Comparison of ENCODE assay signal across 7 mouse cellular contexts in the genomic region with DNA sequence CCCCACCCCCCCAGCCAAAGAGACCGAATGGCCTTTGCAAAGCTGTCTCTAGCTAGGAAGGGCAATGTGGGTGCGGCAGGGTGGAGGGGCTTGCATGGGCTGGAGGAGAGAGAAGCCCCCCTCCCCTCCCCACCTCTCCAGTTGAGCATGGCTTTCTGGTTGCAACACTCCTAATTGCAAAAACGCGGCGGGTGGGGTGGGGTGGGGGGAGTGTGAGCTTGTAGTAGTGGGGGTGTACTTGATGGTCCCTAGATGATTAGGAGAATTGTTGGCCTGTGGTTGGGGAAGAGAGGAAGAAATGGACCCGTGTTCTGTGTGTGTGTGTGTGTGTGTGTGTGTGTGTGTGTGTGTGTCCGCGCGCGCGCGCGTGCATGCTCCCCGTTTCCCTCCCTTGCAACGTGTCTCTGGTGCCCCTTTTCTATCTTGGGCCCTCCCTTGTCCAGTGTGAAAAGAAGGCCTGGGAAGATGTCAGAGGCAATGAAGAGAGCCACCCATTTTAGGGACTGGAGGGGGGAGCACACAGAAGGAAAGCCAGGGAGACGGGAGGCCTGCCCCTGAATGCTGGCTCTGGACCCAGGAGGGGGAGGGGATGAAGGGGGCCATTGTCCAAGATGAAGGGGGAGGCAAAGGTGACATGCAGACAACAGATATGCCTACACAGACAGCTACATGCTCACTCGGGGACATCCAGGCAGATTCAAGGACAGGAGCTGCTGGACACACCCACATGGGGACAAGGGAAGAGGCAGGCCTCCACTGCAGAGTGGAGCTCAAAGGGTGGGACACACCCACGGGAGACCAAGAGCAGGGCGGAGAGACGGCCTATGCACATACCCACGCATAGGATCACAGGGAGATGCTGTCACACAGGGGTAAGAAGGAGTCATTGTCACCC. TPM values are rescaled to one million over a fixed set of nuclear protein-coding genes. Genes with fewer than 3 reads are reported as not detected.
DNase-seq lines count a peak whose midpoint lies in the region; ATAC-seq and TF ChIP-seq lines count a peak whose summit lies in the region.

No protein-coding gene starts in this region.

- peak overlapping the region; percentile 99 for H3K27ac ChIP-seq in forebrain, embryonic 16.5 days (ENCODE audit: low read length)
- peak overlapping the region; percentile 95 for H3K27ac ChIP-seq in intestine, embryonic 15.5 days
- H3K27ac ChIP-seq in liver, postnatal 0 days (ENCODE audit: low read depth), result peak overlapping the region; percentile 95
- peak overlapping the region; percentile 97 for H3K27ac ChIP-seq in stomach, embryonic 15.5 days

- 0 out of 2 replicates have a peak, but pooled peaks have one; percentile 1 for ATAC-seq in forebrain, embryonic 16.5 days
- 0 out of 2 replicates have a peak, but pooled peaks have one; percentile 5 for ATAC-seq in intestine, embryonic 15.5 days
- no peak for ATAC-seq in liver, postnatal 0 days
- ATAC-seq in stomach, embryonic 15.5 days (ENCODE audit: insufficient read depth, low FRiP score, low read depth), result no peak

- peak overlapping the region; percentile 98 for H3K9ac ChIP-seq in forebrain, embryonic 16.5 days (replicated peaks; ENCODE audit: low read depth, low read length)
- H3K9ac ChIP-seq in intestine, embryonic 15.5 days, result peak overlapping the region; percentile 98
- H3K9ac ChIP-seq in liver, postnatal 0 days (replicated peaks), result peak overlapping the region; percentile 96
- peak overlapping the region; percentile 96 for H3K9ac ChIP-seq in stomach, embryonic 15.5 days

- TF ChIP-seq CTCF in liver, postnatal 0 days (IDR thresholded peaks at IDR 0.05; ENCODE audit: low read depth), result no peak

- H3K4me2 ChIP-seq in forebrain, embryonic 16.5 days (ENCODE audit: low read length), result peak overlapping the region; percentile 96
- H3K4me2 ChIP-seq in intestine, embryonic 15.5 days (replicated peaks), result peak overlapping the region; percentile 86
- H3K4me2 ChIP-seq in liver, postnatal 0 days (ENCODE audit: low read depth, low read length), result peak overlapping the region; percentile 94
- H3K4me2 ChIP-seq in stomach, embryonic 15.5 days, result peak overlapping the region; percentile 89

- DNase-seq in right cerebral cortex, postnatal 14 days, result peak; percentile 45
- no peak for DNase-seq in right cerebral cortex, adult 2 months (ENCODE audit: low spot score in 2 of 2)
- peak; percentile 49 to 65 for DNase-seq in cerebellum, adult 18-20 months
- DNase-seq in liver, postnatal 0 days, result peak; percentile 38

- peak overlapping the region; percentile 93 for H3K4me3 ChIP-seq in forebrain, embryonic 16.5 days (replicated peaks; ENCODE audit: low read length)
- H3K4me3 ChIP-seq in intestine, embryonic 15.5 days (replicated peaks), result peak overlapping the region; percentile 92
- H3K4me3 ChIP-seq in liver, postnatal 0 days (ENCODE audit: low read depth, low read length), result peak overlapping the region; percentile 99
- peak overlapping the region; percentile 92 for H3K4me3 ChIP-seq in stomach, embryonic 15.5 days (replicated peaks)

- H3K36me3 ChIP-seq in forebrain, embryonic 16.5 days (ENCODE audit: control insufficient read depth, insufficient read depth), result no peaks in the 10 kb centered on the region
- H3K36me3 ChIP-seq in intestine, embryonic 15.5 days, result no peaks in the 10 kb centered on the region
- no peaks in the 10 kb centered on the region for H3K36me3 ChIP-seq in liver, postnatal 0 days (replicated peaks; ENCODE audit: insufficient read depth, low read length)
- no peaks in the 10 kb centered on the region for H3K36me3 ChIP-seq in stomach, embryonic 15.5 days

- under 1% methylated on average over 21 of the region's 21 CpGs for WGBS in forebrain, embryonic 16.5 days
- under 1% methylated on average over 21 of the region's 21 CpGs for WGBS in intestine, embryonic 15.5 days
- WGBS in liver, postnatal 0 days (ENCODE audit: insufficient replicate concordance), result 6% methylated on average over 21 of the region's 21 CpGs
- 2% methylated on average over 21 of the region's 21 CpGs for WGBS in stomach, embryonic 15.5 days

- TF ChIP-seq EP300 in liver, postnatal 0 days (IDR thresholded peaks at IDR 0.05; ENCODE audit: low read depth), result no peak

- no peaks in the 10 kb centered on the region for H3K9me3 ChIP-seq in forebrain, embryonic 16.5 days (ENCODE audit: control insufficient read depth, low read length)
- H3K9me3 ChIP-seq in intestine, embryonic 15.5 days, result no peaks in the 10 kb centered on the region
- no peaks in the 10 kb centered on the region for H3K9me3 ChIP-seq in liver, postnatal 0 days (ENCODE audit: low read length)
- H3K9me3 ChIP-seq in stomach, embryonic 15.5 days, result no peaks in the 10 kb centered on the region

- H3K27me3 ChIP-seq in forebrain, embryonic 16.5 days (replicated peaks; ENCODE audit: control insufficient read depth, insufficient read depth, low read length), result no peaks in the 10 kb centered on the region
- no peaks in the 10 kb centered on the region for H3K27me3 ChIP-seq in intestine, embryonic 15.5 days (replicated peaks)
- H3K27me3 ChIP-seq in liver, postnatal 0 days (ENCODE audit: insufficient read depth, low read length), result no peaks in the 10 kb centered on the region
- H3K27me3 ChIP-seq in stomach, embryonic 15.5 days (replicated peaks), result no peaks in the 10 kb centered on the region

- H3K4me1 ChIP-seq in forebrain, embryonic 16.5 days (replicated peaks; ENCODE audit: control insufficient read depth, insufficient read depth, low read length), result peaks cover 77% of the 10 kb centered on the region
- H3K4me1 ChIP-seq in intestine, embryonic 15.5 days (replicated peaks), result peaks cover 61% of the 10 kb centered on the region
- peaks cover 55% of the 10 kb centered on the region for H3K4me1 ChIP-seq in liver, postnatal 0 days (ENCODE audit: insufficient read depth)
- peaks cover 64% of the 10 kb centered on the region for H3K4me1 ChIP-seq in stomach, embryonic 15.5 days

RNA-seq across cellular contexts. Expression of a gene that starts 2.2 kb away (rescaled TPM):
- polyA plus RNA-seq in forebrain, embryonic 16.5 days (2015; fragmentation: Nextera tagmentation; extraction: Ambion mirVana), result 177 and 182 TPM in 2 replicates
- polyA plus RNA-seq in intestine, embryonic 15.5 days (2015; fragmentation: Nextera tagmentation; extraction: Ambion mirVana), result 42.7 and 45.5 TPM in 2 replicates
- 5.1 and 6.1 TPM in 2 replicates for polyA plus RNA-seq in liver, postnatal 0 days (2015; fragmentation: Nextera tagmentation; extraction: Ambion mirVana)
- 42.7 and 44.7 TPM in 2 replicates for polyA plus RNA-seq in stomach, embryonic 15.5 days (2015; fragmentation: Nextera tagmentation; extraction: Ambion mirVana)

RNA-seq across cellular contexts. Expression of a gene that starts 13.4 kb away (rescaled TPM):
- 88.8 and 93.7 TPM in 2 replicates for polyA plus RNA-seq in forebrain, embryonic 16.5 days (2015; fragmentation: Nextera tagmentation; extraction: Ambion mirVana)
- 39.6 and 42.5 TPM in 2 replicates for polyA plus RNA-seq in intestine, embryonic 15.5 days (2015; fragmentation: Nextera tagmentation; extraction: Ambion mirVana)
- polyA plus RNA-seq in liver, postnatal 0 days (2015; fragmentation: Nextera tagmentation; extraction: Ambion mirVana), result 10.5 and 10.9 TPM in 2 replicates
- 36.4 and 39.7 TPM in 2 replicates for polyA plus RNA-seq in stomach, embryonic 15.5 days (2015; fragmentation: Nextera tagmentation; extraction: Ambion mirVana)

RNA-seq across cellular contexts. Expression of a gene that starts 32.5 kb away (rescaled TPM):
- polyA plus RNA-seq in forebrain, embryonic 16.5 days (2015; fragmentation: Nextera tagmentation; extraction: Ambion mirVana), result 3.8 and 4.0 TPM in 2 replicates
- 2.6 and 2.7 TPM in 2 replicates for polyA plus RNA-seq in intestine, embryonic 15.5 days (2015; fragmentation: Nextera tagmentation; extraction: Ambion mirVana)
- 2.0 and 4.2 TPM in 2 replicates for polyA plus RNA-seq in liver, postnatal 0 days (2015; fragmentation: Nextera tagmentation; extraction: Ambion mirVana)
- 2.4 and 2.5 TPM in 2 replicates for polyA plus RNA-seq in stomach, embryonic 15.5 days (2015; fragmentation: Nextera tagmentation; extraction: Ambion mirVana)

RNA-seq across cellular contexts. Expression of a gene that starts 41.6 kb away (rescaled TPM):
- not detected in 2 replicates for polyA plus RNA-seq in forebrain, embryonic 16.5 days (2015; fragmentation: Nextera tagmentation; extraction: Ambion mirVana)
- polyA plus RNA-seq in intestine, embryonic 15.5 days (2015; fragmentation: Nextera tagmentation; extraction: Ambion mirVana), result not detected in 2 replicates
- not detected in 2 replicates for polyA plus RNA-seq in liver, postnatal 0 days (2015; fragmentation: Nextera tagmentation; extraction: Ambion mirVana)
- polyA plus RNA-seq in stomach, embryonic 15.5 days (2015; fragmentation: Nextera tagmentation; extraction: Ambion mirVana), result not detected in 2 replicates

RNA-seq across cellular contexts. Expression of a gene that starts 52.7 kb away (rescaled TPM):
- polyA plus RNA-seq in forebrain, embryonic 16.5 days (2015; fragmentation: Nextera tagmentation; extraction: Ambion mirVana), result 27.7 and 32.0 TPM in 2 replicates
- polyA plus RNA-seq in intestine, embryonic 15.5 days (2015; fragmentation: Nextera tagmentation; extraction: Ambion mirVana), result 18.9 and 19.7 TPM in 2 replicates
- polyA plus RNA-seq in liver, postnatal 0 days (2015; fragmentation: Nextera tagmentation; extraction: Ambion mirVana), result 5.4 and 6.5 TPM in 2 replicates
- polyA plus RNA-seq in stomach, embryonic 15.5 days (2015; fragmentation: Nextera tagmentation; extraction: Ambion mirVana), result 23.0 and 23.6 TPM in 2 replicates

Comparison
In these comparisons a context has a peak if more than half of its experiments do, and no peak if none do; other contexts are left out.
1. DNase-seq: peak in right cerebral cortex, postnatal 14 days (single experiment), cerebellum, adult 18-20 months (2 of 2) and liver, postnatal 0 days (single experiment); none in right cerebral cortex, adult 2 months (0 of 2).
2. ATAC-seq: peak in forebrain, embryonic 16.5 days (single experiment) and intestine, embryonic 15.5 days (single experiment); none in liver, postnatal 0 days (single experiment) and stomach, embryonic 15.5 days (single experiment).
3. Peak in every context shown above with its lines, with median percentiles within 50 percentile points of each other: H3K27ac ChIP-seq, H3K4me2 ChIP-seq, H3K4me3 ChIP-seq and H3K9ac ChIP-seq.